Mouse (Mus musculus) cerebellum, postnatal 4 days (tissue): Measurements from ENCODE around the gene 1700061G19Rik.
"Not testable (repeated sequence)": the region's sequence is repeated elsewhere in the genome, so short reads cannot be mapped to it uniquely, and the experiment has no call there.

Source experiments
- DNase-seq, 2 experiments: peaks; one replicate each; pipeline ENCODE4 v3.0.0; 2022; ENCODE audit warnings: low spot score in 2 of 2, mixed read lengths in 1 of 2

Gene 1700061G19Rik

DNA sequence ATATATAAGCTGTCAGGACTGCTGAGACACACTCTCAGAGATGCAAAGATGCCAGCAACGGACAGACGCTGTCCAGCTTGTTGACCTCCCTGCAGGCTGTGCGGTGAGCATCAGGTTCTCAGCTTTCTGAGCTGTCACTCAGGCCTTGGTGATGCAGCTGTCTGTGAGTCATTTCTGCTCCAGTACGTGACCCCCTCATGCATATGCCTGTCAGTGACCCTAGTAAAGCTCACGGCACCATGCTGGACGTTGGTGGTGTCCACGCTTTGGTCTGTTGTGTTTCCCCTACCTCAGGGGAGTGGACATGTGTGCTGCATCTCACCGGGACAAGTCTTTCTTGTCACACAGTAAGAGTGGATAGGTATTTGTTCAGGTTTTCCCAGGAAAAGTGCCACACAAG is 3.5 kb upstream of the 1700061G19Rik start:
- DNase-seq: no peak

DNA sequence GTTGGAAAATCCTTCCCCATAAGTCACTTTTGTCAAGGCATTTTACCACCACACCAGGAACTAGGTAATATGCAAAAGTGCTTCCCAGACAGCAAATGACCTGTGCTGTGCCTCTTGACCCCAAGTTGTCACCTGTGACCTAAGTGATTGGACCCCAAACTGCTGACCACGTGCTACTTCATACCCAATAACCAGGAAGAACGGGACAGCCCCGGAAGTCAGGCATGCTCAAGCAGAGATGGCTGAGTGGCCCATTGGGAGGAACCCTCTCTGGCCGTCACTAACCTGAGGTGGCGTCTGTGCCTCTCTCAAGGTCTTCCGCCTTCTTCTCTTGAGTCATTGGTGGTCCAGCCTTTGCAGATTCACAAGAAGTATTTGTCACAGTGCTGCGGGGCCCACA is 2.8 kb upstream of the 1700061G19Rik start:
- DNase-seq: no peak

DNA sequence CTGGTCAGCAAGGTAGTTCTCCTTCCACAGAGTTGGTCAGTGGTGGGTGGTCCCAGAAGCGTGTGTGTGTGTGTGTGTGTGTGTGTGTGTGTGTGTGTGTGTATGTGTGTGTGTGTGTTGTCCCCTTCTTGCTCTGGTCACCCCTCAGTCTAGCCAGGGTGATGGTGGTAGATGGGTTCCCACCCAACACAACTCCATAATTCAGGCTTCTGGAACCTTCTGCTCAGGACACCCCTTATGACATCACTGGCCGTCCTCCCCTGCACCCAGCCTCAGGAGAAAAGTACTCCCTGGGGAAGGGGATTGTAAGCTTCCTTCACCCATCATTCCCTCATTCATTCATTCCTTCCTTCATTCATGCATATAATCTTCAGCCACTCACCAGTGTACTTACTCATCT is 1.0 kb upstream of the 1700061G19Rik start, which contains the start of gene Acsbg2:
TSS of gene Acsbg2 (minus strand) at position 211 of the 400 bp plus-strand sequence.
- no peak for DNase-seq

DNA sequence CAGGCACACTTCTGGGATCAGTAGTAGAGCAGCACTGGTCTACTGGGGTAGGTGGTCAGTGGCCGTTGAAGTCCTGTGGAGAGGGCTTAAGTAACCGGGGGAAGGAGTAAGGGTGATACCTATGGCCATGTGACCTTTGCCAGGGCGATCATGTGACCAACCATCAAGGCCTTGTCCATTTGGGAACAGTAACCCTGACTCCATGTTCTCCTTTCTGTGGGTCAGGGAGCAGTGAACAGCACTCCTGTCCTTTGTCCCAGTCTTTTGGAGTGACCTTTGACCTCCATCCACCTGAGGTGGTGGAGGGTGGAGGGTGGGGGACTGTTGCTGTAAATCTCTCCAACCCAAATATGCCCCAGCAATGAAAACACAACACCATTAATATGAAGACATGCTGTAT is 1.2 kb downstream of the 1700061G19Rik start:
- DNase-seq: no peak

DNA sequence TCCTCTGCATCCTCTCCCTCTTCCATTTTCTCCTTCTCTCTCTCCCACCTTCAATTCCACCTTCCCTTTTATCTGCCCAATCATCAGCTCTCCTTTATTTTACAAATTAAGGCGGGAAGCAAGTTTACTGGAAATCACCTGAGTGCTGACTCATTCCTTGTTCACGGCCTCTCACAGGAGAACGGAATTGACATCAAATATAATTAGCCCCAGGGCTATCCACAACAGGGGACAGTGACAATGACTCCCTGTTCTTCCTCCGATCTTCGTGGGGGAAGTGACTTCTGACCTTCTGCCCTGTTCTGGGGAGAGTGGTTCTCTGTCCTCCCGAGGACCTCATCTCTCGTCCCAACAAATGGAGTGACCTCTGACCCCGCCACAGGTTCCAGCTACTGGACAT is 1.7 kb downstream of the 1700061G19Rik start:
- no peak for DNase-seq

DNA sequence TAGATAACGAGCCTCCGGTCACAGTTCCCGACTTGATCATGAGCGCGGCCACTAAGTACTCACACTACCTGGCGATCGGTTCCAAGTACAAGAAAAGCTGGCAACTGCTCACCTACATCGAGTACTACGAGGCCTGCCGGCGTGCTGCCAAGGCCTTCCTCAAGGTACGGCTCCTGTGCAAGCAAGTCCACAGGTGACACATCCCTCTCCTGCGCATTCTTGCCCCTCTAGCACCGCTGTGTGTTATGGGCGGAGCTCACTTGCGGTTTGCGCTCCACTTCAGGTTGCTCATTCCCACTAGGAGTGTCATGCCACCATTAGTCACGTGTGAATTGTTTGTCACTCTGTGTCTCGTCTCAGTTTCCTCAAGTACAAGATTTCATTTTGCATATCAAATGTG is 2.1 kb downstream of the 1700061G19Rik start:
- DNase-seq: no peak

DNA sequence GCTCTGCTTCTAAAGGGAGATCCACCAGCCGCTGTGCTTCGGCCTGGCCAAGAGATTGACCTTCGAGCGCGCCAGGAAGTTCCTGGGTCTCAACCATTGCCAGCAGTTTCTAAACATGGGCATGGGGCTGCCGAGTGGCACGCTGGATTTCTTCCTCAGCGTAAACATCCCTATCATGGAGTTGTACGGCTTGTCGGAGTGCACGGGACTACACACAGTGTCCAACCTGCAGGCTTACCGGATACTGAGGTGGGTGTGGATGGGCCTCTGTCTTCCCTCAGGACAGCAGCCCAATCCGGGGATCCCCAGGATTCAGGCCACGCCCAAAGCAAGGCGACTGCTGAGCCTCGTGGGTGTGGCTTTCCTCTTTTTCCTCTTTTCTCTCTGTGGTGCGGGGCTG is 8.3 kb downstream of the 1700061G19Rik start:
- DNase-seq: no peak

DNA sequence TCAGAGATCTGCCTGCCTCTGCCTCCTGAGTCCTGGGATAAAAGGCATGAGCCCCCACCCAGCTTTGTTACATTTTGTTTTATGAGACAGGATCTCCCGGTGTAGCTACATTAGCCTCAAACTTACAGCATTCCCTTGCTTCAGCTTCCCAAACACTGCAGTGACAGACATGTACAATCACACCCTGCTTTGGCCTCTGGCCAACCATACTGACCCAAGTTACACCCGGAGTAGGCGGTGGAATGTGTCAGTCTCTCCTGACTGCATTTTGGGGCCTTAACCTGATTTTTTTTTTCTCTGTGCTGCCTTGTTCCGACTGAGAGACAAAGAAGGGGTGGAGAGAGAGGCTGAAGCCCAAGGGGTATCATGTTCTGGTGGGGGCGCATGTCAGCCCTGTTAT is 9.1 kb downstream of the 1700061G19Rik start:
- no peak for DNase-seq

DNA sequence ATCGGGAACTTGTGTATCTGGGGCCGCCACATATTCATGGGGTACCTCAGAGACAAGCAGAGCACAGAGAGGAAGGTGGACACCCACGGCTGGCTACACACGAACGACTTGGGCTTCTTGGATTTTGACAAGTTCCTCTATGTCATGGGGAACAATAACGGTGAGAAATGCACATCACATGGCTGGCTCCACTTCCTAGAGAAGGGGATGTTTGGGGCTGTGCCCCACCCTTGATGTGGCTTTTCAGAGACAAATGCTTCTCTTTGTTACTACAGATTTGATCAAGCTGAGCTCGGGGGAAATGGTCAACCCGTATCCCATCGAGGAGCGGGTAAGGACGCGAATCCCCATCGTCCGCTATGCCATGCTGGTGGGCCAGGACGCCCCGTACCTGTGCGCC is 9.5 kb downstream of the 1700061G19Rik start:
- no peak for DNase-seq

DNA sequence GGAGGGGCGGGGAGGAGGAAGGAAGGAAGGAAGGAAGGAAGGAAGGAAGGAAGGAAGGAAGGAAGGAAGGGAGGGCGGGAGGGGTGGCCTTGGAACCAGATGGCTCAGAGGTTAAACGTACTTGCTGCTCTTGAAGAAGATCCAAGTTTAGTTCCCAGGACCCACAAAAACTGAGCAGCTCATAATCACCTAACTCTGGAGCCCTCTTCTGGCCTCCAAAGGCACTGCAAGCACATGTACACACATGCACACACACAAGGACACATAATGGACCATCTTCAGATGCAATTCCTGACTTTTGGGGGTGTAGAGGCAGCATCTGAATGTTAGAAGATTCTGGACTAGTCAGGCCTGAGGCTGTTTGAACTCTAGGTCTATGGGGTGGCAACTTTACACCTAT is 12.8 kb downstream of the 1700061G19Rik start:
- DNase-seq: no peak

DNA sequence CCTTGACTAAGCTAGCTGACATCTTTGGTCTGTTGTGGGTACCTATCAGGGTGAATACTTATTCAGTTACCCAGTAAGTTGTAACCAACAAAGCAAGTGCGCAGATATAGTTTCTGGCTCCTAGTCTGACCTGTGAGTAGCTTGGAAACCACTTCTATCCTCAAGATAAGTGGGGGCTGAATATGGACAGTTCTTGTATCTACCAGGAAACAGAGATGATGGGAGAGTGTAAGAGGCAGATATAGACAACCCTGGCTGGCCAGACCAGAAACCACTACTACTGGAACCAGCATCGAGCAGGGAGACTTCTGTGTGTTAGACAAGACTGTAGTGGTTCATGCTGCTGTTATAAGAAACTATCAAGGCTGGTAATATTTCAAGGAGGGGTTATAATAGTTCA is 14.7 kb downstream of the 1700061G19Rik start:
- DNase-seq: no peak

DNA sequence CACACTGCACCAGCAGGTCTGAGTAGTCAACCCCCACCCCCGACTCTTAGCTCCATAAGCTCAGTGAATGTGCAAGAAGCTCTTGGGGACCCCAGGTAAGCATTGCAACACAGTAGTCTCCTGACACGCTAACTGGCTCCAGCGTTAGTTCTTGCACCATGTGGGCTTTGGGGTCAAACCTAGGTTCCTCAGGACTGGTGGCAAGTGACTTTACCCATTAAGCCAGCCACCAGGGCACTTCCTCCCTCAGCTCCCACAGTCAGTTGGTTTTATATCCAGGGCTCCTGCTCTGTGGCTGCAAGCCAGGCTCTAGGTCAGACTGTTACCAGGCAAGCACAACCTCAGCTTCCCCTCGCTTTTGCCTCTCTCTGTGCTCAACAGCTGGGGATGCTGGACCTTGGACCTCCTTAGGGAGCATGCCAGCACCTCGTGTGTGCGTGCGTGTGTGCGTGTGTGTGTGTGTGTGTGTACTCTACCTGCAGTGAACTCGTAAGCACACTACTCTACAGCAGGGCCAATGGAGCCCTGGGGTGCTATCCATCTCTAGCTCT is 20.2 kb downstream of the 1700061G19Rik start:
- no peak for DNase-seq

DNA sequence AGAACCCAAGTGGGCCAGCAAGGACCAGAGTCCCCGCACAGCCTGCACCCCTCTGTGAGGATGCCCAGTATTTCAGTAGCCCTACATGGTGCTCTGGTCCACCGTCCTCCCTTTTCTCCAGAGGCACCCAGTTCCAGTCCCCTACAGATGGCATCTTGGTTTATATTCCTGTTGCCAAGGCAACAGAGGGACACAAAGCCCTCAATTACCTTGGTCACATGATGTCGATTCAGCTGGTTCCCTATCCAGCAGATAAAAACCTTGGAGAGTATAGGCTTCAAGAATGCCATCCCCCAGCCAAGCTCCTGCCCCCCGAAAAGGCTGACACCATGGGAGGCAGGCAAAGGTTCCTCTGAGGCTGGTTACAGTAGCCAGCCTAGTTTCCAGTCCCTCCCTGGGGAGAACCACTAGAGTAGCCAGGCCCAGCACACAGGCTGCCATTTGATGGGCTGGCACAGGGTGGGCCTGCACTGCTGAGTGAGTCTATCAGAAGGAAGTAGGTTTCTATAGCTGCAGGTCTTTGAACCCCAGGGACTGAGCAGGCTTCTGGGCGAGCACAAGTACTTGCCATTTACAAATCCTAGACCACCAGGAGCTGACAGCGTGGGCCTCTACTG is 21.3 kb downstream of the 1700061G19Rik start:
- DNase-seq: no peak

DNA sequence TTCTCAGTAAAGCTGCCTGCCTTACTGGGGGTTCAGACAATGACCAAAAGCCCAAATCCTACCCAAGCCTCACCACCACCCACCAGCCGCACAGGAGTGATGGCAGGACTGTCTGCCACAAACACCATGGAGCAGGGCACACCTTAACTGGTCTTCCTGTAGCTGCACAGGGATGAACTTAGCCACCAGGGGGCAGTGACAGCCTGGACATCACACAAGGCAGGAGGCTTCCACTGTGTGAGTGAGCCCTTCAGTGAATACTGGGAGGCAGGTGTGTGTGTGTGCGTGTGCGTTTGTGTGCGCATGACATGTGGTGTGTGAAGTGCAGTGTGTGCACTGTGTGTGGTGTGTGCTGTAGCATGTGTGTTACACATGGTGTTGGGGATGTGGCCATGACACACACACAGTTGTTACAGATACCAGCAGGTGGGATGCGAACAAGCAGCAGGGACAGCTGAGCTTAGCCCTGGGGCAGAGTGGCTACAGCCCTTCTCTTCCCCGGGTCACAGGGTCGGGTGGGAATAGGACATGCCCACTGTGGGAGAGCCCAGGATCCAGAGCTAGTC is 22.4 kb downstream of the 1700061G19Rik start:
- peak; percentile 60 to 76 for DNase-seq

DNA sequence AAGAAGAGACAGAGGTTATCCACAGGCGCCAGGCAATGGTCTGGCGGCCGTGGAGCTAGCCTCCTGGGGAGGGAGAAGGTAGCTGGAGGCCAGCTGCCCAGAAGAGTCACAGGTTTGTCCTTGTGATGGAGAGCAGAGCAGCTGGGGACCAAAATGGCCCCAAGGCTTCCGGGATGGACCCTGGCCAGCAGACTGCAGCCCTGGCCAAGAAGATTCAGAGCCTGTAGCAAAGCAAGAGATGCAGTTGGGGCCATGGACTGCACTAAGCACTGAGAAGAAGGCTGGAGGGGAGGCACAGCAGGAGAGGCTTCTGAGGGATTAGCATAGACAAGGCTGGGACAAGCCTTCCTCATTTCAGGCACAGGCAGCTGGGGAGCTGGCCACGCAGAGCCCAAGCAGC is 27.4 kb downstream of the 1700061G19Rik start:
- no peak for DNase-seq

DNA sequence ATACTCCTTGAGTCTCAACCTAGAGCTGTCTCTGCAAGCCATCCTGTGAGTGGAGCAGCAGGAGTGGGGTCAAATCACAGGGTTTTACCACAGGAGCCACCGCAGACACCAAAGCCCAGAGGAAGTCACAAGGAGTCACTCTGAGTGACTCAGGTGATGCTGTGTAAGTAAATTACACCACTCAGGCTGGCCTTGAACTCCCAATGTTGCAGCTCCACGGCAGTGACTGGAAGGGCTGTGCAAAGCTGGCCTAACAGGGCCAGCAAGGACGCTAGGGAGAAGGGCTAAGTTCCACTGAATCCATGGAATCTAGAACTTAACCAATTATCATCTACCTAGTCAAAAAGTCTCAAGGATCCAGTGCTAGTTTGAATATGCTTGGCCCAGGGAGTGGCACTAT is 30.9 kb downstream of the 1700061G19Rik start:
- no peak for DNase-seq

DNA sequence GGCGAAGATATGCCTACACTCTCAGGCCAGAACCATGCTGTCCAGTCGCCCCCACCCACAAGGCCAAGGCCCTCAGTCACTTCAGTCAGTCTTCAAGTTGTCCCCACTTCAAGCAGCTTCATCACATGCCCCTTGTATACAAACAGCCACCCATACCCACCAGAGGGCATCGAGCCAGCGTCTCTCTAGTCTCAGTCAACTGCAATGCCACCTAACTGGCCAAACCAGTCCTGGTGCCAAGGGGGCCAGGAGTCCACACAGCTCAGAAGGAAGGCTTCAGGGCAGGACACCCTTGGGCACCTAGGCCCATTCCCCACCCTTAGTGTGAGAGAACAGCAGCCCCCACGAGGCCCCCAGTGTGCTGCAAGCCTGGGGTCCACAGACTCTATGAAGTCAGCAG is 31.8 kb downstream of the 1700061G19Rik start:
- DNase-seq: no peak

DNA sequence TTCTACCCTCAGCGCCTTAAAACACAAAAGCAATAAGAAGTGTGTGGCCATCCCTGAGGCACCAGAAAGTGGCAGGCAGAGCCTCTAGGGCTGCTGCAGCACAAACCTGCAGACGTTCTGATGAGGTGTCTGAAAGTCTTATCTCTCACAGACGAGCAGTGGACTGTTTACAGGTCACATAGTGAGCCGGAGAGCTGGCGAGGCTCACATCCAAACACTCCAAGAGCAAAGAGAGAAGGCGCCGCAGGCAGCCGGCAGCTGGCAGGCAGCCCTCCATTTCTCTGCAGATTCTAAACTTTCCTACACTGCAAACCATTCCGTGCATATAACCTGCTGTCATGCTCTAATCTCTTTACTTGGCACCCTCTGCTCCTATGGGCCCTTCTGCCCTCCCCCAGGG is 32.6 kb downstream of the 1700061G19Rik start:
- DNase-seq: no peak

DNA sequence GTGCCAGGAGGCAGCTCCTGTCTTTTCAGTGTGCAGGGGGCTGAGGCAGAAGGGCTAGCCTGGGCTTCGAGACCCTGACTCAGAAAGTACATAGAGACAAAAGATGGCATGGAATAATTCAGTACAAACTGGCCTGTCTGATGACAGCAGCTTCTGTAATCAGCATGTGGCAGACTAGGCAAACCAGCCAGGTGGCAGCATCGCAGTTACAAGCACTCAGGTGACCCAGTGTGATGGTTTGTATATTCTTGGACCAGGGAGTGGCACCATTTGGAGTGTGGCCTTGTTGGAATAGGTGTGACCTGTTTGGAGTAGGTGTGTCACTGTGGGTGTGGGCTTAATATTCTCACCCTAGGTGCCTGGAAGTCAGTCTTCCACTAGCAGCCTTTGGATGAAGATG is 34.5 kb downstream of the 1700061G19Rik start:
- not testable (repeated sequence) for DNase-seq

DNA sequence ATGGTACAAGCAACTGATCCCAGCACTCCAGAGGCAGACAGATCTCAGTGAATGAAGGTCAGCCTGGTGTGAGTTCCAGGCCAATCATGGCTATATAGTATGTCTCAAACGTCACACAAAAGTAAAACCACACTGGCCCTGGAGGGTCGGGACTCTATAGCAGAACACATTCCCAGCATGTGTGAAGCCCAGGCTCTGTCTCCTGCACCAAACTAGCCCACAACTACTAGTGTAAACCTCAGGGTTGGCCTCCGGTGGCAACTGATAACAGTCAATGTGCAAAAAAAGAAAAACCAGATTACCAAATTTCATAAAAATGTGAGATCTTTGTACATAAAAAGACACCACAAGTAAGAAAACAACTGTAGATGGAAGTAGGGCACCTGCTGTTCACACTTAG is 37.7 kb downstream of the 1700061G19Rik start:
- no peak for DNase-seq

DNA sequence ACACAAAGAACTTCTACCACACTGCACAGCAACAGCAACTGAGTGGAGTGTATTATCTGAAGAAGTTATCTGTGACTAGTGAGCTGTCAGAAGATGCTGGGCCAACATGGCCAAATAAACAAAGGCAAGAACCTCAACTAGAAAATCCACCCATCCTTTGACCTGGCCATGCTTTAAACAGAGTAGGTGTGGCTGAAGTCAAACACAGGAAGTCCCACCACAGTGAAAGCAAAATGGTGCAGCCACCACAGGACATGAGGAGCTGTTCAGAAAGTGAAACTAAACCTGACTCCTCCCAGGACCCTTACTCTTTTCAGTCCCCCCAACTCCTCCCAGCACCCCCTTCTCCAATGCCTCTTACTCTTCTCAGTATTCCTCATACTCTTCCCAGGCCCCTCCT is 38.2 kb downstream of the 1700061G19Rik start:
- no peak for DNase-seq

DNA sequence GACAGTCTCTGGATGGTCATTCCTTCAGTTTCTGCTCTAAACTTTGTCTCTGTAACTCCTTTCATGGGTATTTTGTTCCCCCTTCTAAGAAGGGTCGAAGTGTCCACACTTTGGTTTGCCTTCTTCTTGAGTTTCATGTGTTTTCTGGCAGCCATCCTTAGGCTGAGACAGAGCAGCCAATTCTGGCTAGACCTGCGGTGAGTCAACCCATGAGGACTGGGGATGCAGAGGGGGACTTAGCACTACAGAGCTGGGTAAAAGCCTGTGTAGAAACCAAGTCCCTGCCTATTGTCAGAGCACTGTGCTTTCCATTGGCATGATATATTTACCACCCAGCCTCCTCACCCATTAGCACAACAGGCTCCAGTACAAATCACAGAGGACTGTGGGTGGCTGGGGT is 41.9 kb downstream of the 1700061G19Rik start:
- no peak for DNase-seq

DNA sequence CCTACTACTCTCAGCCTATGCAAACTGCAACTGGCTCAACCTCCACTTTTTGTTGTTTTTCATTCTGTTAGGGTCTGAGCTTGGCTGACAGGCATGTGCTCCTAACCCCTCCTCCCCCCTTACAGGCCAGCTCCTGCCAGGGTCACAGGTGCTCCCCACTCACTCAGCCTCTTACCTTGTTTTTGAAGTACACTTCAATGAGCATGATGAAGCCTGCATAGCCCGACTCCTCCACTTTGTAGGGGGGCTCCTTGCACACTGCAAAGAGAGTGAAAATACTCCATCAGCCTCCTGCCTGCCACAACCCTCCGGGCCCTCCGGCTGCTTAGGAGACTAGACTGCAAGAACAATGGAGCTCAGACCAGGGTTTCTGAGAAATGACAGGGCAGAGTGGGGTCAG is 44.4 kb downstream of the 1700061G19Rik start:
- no peak for DNase-seq

DNA sequence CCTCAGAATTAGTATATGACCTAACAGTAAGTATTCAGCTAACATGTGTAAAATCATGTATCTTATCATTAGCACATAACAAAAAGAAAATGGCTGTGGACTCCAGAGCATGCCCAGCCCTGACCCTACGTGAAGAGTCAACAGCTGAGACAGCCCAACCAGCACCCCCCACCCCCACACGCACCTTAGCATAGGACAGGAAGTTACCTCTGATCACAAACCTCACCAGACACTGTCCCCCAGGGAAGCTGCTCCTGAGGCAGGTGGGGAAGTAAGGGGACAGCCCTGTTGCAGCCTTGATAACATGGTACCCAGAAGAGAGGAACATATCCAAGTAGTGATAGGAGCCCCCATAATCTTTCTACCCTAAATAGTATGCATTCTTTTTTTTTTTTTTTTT is 50.7 kb downstream of the 1700061G19Rik start:
- DNase-seq: no peak
